25 mouse cellular contexts compared by ENCODE assay signal in genomic region chr7:27834131-27834530, GRCm38 (mm10).
"Had no signal": no experiment of that assay in that cellular context is flagged by ENCODE, and none has a peak within 500 bp of the region (broad histone marks: within the 10 kb centered on the region; RNA-seq: fewer than 3 reads in every experiment).

No protein-coding gene starts in this region.

- H3K9me3 ChIP-seq: heart, embryonic 15.5 days; hindbrain, embryonic 10.5 days; hindbrain, embryonic 12.5 days; intestine, embryonic 15.5 days; limb, embryonic 10.5 days; limb, embryonic 12.5 days had no signal

- H3K9ac ChIP-seq: heart, embryonic 15.5 days; hindbrain, embryonic 12.5 days; hindbrain, embryonic 14.5 days; intestine, embryonic 15.5 days; limb, embryonic 12.5 days; liver, embryonic 14.5 days had no signal

- H3K27me3 ChIP-seq: heart, embryonic 15.5 days; hindbrain, embryonic 12.5 days; intestine, embryonic 15.5 days; limb, embryonic 12.5 days had no signal

- H3K4me2 ChIP-seq: heart, embryonic 11.5 days; heart, embryonic 15.5 days; hindbrain, embryonic 12.5 days; hindbrain, embryonic 14.5 days; intestine, embryonic 15.5 days; limb, embryonic 12.5 days; liver, embryonic 11.5 days had no signal

- H3K4me3 ChIP-seq: gastrocnemius, adult 2 months; heart, embryonic 15.5 days; hindbrain, embryonic 10.5 days; hindbrain, embryonic 12.5 days; intestine, embryonic 15.5 days; layer of hippocampus, adult 2 months; left cerebral cortex, adult 2 months; limb, embryonic 10.5 days; limb, embryonic 12.5 days had no signal

- ATAC-seq: hindbrain, embryonic 16.5 days; inflammation-experienced regulatory T-cells, adult 6 months; intestine, embryonic 15.5 days; intestine, postnatal 0 days had no signal

- DNase-seq: gastrocnemius, adult 2 months; gastrocnemius, postnatal 10 days; gastrocnemius, postnatal 25 days; heart, postnatal 4 days; kidney, adult 18-20 months; kidney, adult 8-10 months; kidney, postnatal 10 days; kidney, postnatal 25 days; kidney, postnatal 4 days; liver had no signal

- H3K27ac ChIP-seq: gastrocnemius, adult 2 months; heart, embryonic 15.5 days; hindbrain, embryonic 10.5 days; hindbrain, embryonic 12.5 days; hindbrain, embryonic 14.5 days; intestine, embryonic 15.5 days; layer of hippocampus, adult 2 months; left cerebral cortex, adult 2 months; limb, embryonic 10.5 days; limb, embryonic 12.5 days; liver, embryonic 14.5 days had no signal

- H3K36me3 ChIP-seq: heart, embryonic 15.5 days; hindbrain, embryonic 10.5 days; hindbrain, embryonic 12.5 days; intestine, embryonic 15.5 days; limb, embryonic 10.5 days; limb, embryonic 12.5 days had no signal
